Mouse (Mus musculus) brain, embryonic 14.5 days (tissue): ENCODE results near the gene Dgki.

Source experiments
- CTCF ChIP-seq: fragments of 200-500 bp; IDR thresholded peaks from 2 replicates; pipeline ENCODE4 v1.5.1; 2012; ENCODE audit warnings: inconsistent platforms, mild to moderate bottlenecking, moderate library complexity, borderline replicate concordance; ENCODE audit not compliant: insufficient read depth, insufficient read length; ENCODE audit errors: extremely low read depth
- POLR2A ChIP-seq: fragments of 200-500 bp; IDR thresholded peaks from 2 replicates; pipeline ENCODE4 v1.6.1; 2012; ENCODE audit warnings: mild to moderate bottlenecking, inconsistent platforms, borderline replicate concordance; ENCODE audit not compliant: poor library complexity, insufficient read depth, insufficient read length, severe bottlenecking; ENCODE audit errors: extremely low read depth

DNA sequence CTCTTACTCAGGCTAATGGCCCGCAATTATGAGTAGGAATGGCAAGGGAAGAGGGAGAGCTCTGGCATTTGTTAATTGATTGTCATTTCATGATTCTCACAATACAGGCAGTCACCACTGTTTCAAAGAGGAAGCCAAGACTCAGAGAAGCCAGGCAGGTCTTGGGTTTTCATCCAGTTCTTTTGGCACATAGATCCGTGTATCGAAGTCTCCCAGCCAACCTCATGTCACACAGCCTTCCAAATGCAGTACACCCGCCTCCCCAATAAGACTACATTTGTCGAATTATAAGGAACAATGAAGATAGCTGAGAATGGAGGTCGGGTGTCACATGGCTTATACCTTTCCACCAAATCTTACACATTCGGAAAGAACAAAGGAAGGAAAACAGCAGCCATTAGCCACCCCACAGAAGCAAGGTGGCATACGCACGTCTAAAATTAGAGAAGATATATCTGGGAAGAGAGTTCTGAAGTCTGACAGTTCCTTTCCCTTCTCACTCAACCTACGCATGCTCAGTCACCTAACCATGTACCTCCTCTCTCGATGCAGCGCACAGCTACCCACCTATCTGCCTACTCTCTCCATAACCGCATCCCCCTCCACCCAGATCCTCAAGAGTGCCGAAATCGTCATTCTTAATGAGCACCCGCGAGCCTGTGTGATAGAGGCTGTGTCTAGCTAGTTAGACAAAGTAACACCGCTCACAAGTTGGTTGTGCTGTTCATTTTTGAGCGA is 179.4 kb downstream of the Dgki start:
- TF ChIP-seq POLR2A (no peak), CTCF (no peak)
